In the genomic region with DNA sequence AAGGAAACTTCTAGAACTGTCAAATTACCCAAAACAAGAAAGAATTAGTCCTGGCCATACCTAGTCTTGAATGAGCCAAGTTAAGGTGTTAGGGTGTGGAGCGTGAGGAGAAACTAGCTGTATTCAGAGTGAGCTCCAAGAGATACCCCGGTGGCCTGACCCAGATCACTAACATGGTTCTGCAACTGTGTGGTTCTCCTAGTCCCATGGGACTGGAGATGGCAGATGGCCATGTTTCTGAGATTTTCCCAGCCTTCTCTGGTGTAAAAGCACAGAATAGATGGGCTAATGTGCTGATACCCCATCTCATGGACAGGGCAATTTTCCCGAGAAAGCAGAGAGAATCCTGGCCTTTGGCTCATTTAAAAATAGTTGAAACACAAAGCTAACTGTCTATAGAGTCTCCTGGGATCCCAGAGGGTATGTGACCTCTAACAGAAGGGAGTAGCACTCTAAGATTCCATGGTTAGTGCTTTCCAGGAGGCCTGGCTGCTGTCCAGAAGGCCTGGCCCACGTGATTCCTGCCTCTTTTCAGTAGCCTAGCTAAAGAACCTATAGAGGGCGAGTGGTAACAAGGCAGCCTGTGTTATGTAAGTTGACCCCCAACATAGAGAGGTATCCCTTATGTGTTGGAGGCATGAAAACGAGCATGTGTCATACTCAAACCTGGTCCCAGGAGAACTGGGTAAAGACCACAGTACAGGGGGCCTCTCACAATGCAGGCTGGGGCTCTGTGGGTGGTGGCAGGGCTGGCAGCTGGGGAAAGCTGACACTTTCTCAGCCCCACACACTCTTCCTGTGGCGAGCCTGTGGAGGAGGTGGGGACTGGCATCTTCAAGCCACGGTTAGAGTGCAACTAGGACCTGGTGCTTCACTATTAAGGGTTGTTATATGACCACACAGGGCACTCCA, we compare ENCODE assay signal across 8 mouse cellular contexts.
DNase-seq lines count a peak whose midpoint lies in the region; ATAC-seq and TF ChIP-seq lines count a peak whose summit lies in the region.

No protein-coding gene starts in this region.

- WGBS in intestine, postnatal 0 days: 54% methylated on average over 8 of the region's 8 CpGs
- 41% methylated on average over 8 of the region's 8 CpGs for WGBS in stomach, embryonic 16.5 days

- H3K4me3 ChIP-seq in intestine, postnatal 0 days (ENCODE audit: low read depth, low read length): no peak overlapping the region
- no peak overlapping the region for H3K4me3 ChIP-seq in stomach, embryonic 16.5 days (replicated peaks; ENCODE audit: low read length)

- H3K36me3 ChIP-seq in intestine, postnatal 0 days (ENCODE audit: control insufficient read depth, insufficient read depth): no peaks in the 10 kb centered on the region
- no peaks in the 10 kb centered on the region for H3K36me3 ChIP-seq in stomach, embryonic 16.5 days (ENCODE audit: control insufficient read depth, insufficient read depth, low read length)

- ATAC-seq in intestine, postnatal 0 days: no peak
- ATAC-seq in stomach, embryonic 16.5 days (ENCODE audit: insufficient read depth, low FRiP score): peak; percentile 56
- ATAC-seq in erythroblast, adult 5-6 weeks (replicated peaks; ENCODE audit: low FRiP score, poor library complexity, severe bottlenecking): no peak

- TF ChIP-seq CTCF in intestine, postnatal 0 days (IDR thresholded peaks at IDR 0.05; ENCODE audit: low read depth): peak; percentile 33; the same call in 1 of the 2 replicates

- no peaks in the 10 kb centered on the region for H3K9me3 ChIP-seq in intestine, postnatal 0 days (ENCODE audit: control insufficient read depth)
- H3K9me3 ChIP-seq in stomach, embryonic 16.5 days (replicated peaks; ENCODE audit: control insufficient read depth, low read length): no peaks in the 10 kb centered on the region

- H3K4me1 ChIP-seq in intestine, postnatal 0 days (replicated peaks; ENCODE audit: control insufficient read depth, insufficient read depth, low read length): no peaks in the 10 kb centered on the region
- H3K4me1 ChIP-seq in stomach, embryonic 16.5 days (ENCODE audit: control insufficient read depth, insufficient read depth, low read length): peaks cover 27% of the 10 kb centered on the region

- H3K4me2 ChIP-seq in intestine, postnatal 0 days (replicated peaks; ENCODE audit: low read depth): no peak overlapping the region
- no peak overlapping the region for H3K4me2 ChIP-seq in stomach, embryonic 16.5 days (ENCODE audit: low read depth, low read length)

- H3K27ac ChIP-seq in intestine, postnatal 0 days (ENCODE audit: low read depth, low read length): no peak overlapping the region
- 0 out of 2 replicates have a peak overlapping the region, but pooled peaks have one; percentile 8 for H3K27ac ChIP-seq in stomach, embryonic 16.5 days (ENCODE audit: low read length)

- peak; percentile 52 for DNase-seq in 416B (ENCODE audit: low read depth)
- DNase-seq in embryo, embryonic 10.5 days (ENCODE audit: low spot score): peak; percentile 53
- DNase-seq in heart, adult 8-10 months (ENCODE audit: low spot score): peak; percentile 68
- peak; percentile 63 for DNase-seq in lung, postnatal 14 days
- no peak for DNase-seq in urinary bladder, postnatal 25 days (ENCODE audit: low spot score)

- H3K9ac ChIP-seq in intestine, postnatal 0 days (ENCODE audit: low read depth, low read length): no peak overlapping the region
- no peak overlapping the region; the same call in 1 of the 2 replicates for H3K9ac ChIP-seq in stomach, embryonic 16.5 days (ENCODE audit: low read length)

- H3K27me3 ChIP-seq in intestine, postnatal 0 days (replicated peaks; ENCODE audit: control insufficient read depth, insufficient read depth, low read length): no peaks in the 10 kb centered on the region
- no peaks in the 10 kb centered on the region for H3K27me3 ChIP-seq in stomach, embryonic 16.5 days (ENCODE audit: control insufficient read depth, insufficient read depth, low read length)
